Mouse (Mus musculus) hindbrain, embryonic 14.5 days (tissue): ENCODE measurements around the gene Gfm2. TPM values are rescaled to one million over a fixed set of nuclear protein-coding genes. Genes with fewer than 3 reads are reported as not detected.

Experiments used
- ATAC-seq: fragments of 200-750 bp; cut with Nextera tagmentation; 2 replicates; pipeline ENCODE4 v1.8.0; 2017; ENCODE audit warnings: moderate number of reproducible peaks, mild to moderate bottlenecking, moderate TSS enrichment, moderate library complexity; ENCODE audit not compliant: low FRiP score
- DNase-seq: peaks from one replicate; pipeline ENCODE4 v3.0.0-alpha.2; 2015; ENCODE audit warnings: low spot score
- H3K27ac ChIP-seq: fragments of 300-500 bp; sonication (generic); 2 replicates; pipeline ENCODE4 v1.5.1; 2014; ENCODE audit warnings: mild to moderate bottlenecking, moderate library complexity
- H3K27me3 ChIP-seq: fragments of 300-500 bp; sonication (generic); 2 replicates; pipeline ENCODE4 v1.6.1; 2014; ENCODE audit warnings: mild to moderate bottlenecking, low read length, mixed read lengths; ENCODE audit not compliant: control insufficient read depth, insufficient read depth
- H3K36me3 ChIP-seq: fragments of 300-500 bp; sonication (generic); replicated peaks from 2 replicates; pipeline ENCODE4 v1.6.1; 2014; ENCODE audit not compliant: control insufficient read depth, insufficient read depth
- H3K4me1 ChIP-seq: fragments of 300-500 bp; sonication (generic); replicated peaks from 2 replicates; pipeline ENCODE4 v1.6.1; 2014; ENCODE audit warnings: antibody characterized with exemption, low read length, mixed read lengths; ENCODE audit not compliant: control insufficient read depth, insufficient read depth
- H3K4me2 ChIP-seq: fragments of 300-500 bp; sonication (generic); replicated peaks from 2 replicates; pipeline ENCODE4 v1.6.1; 2014; ENCODE audit warnings: mild to moderate bottlenecking, moderate library complexity
- H3K4me3 ChIP-seq: fragments of 300-500 bp; sonication (generic); replicated peaks from 2 replicates; pipeline ENCODE4 v1.5.1; 2014; ENCODE audit warnings: mild to moderate bottlenecking, low read length
- H3K9ac ChIP-seq: fragments of 300-500 bp; sonication (generic); 2 replicates; pipeline ENCODE4 v1.6.1; 2014
- H3K9me3 ChIP-seq: fragments of 300-500 bp; sonication (generic); 2 replicates; pipeline ENCODE4 v1.6.1; 2016; ENCODE audit warnings: low read length; ENCODE audit not compliant: control insufficient read depth
- WGBS: fragments of 180-500 bp; shearing (Covaris S2); extraction: QIAGEN DNeasy Blood & Tissue Kit; methylation state at CpG from one replicate; pipeline ENCODE4 v1.1.7; 2014; 5-methylcytosine and 5-hydroxymethylcytosine counted together
- polyA plus RNA-seq: library from polyadenylated mRNA; unstranded; fragments of >200 nt; fragmentation: Nextera tagmentation; extraction: Ambion mirVana; gene quantifications from 2 replicates; pipeline ENCODE4 v1.2.1, GENCODE M21; 2014

Gene Gfm2
- polyA plus RNA-seq, 1 experiment from 2014 or later = 33.5 TPM

- Histone ChIP-seq H3K4me3 (no peak overlapping the region), H3K4me1 (no peaks in the 10 kb centered on the region), H3K27me3 (no peaks in the 10 kb centered on the region), H3K36me3 (no peaks in the 10 kb centered on the region), H3K4me2 (no peak overlapping the region), H3K27ac (no peak overlapping the region), H3K9me3 (no peaks in the 10 kb centered on the region), H3K9ac (no peak overlapping the region)
- DNase-seq = no peak
- ATAC-seq = no peak
- WGBS = 90% methylated on average over 2 of the region's 2 CpGs
Observed at GRCm38 (mm10) chr13:97199123-97199522, 61.4 kb downstream of the Gfm2 start.

GRCm38 (mm10) chr13:97201076-97201475, 63.3 kb downstream of the Gfm2 start:
- no peak overlapping the region for H3K4me3 ChIP-seq
- H3K4me1 ChIP-seq = no peaks in the 10 kb centered on the region
- 78% methylated on average over 7 of the region's 7 CpGs for WGBS
- ATAC-seq (no peak), DNase-seq (no peak)
- no peaks in the 10 kb centered on the region for H3K36me3 ChIP-seq
- H3K4me2 ChIP-seq = no peak overlapping the region
- no peaks in the 10 kb centered on the region for H3K27me3 ChIP-seq
- H3K9me3 ChIP-seq = no peaks in the 10 kb centered on the region
- H3K9ac ChIP-seq = no peak overlapping the region
- no peak overlapping the region for H3K27ac ChIP-seq

DNA sequence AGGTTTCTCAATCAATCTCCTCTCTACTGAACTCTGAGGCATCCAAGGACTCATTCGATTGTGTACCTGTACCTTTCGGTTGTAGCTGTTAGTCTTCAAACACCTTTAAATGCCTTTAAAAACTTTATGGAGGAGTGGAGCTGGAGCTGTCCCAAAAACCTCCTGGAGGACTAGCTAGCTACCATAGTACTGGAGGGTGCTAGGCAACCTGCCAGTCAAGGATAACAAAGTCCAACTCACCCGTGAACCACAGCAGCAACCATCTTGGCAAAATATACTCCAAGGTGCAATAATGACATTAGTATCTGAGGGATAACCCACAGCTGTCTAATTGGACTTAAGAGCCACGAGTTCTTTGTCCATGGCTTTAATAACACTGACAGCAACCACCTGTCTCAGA, 64.2 kb downstream of the Gfm2 start:
- no peak overlapping the region for H3K9ac ChIP-seq
- ATAC-seq (no peak), DNase-seq (no peak)
- H3K36me3 ChIP-seq = no peaks in the 10 kb centered on the region
- no peak overlapping the region for H3K4me3 ChIP-seq
- H3K27me3 ChIP-seq = no peaks in the 10 kb centered on the region
- H3K4me2 ChIP-seq = no peak overlapping the region
- H3K9me3 ChIP-seq = no peaks in the 10 kb centered on the region
- WGBS = 88% methylated on average over 4 of the region's 4 CpGs
- no peak overlapping the region for H3K27ac ChIP-seq
- no peaks in the 10 kb centered on the region for H3K4me1 ChIP-seq

DNA sequence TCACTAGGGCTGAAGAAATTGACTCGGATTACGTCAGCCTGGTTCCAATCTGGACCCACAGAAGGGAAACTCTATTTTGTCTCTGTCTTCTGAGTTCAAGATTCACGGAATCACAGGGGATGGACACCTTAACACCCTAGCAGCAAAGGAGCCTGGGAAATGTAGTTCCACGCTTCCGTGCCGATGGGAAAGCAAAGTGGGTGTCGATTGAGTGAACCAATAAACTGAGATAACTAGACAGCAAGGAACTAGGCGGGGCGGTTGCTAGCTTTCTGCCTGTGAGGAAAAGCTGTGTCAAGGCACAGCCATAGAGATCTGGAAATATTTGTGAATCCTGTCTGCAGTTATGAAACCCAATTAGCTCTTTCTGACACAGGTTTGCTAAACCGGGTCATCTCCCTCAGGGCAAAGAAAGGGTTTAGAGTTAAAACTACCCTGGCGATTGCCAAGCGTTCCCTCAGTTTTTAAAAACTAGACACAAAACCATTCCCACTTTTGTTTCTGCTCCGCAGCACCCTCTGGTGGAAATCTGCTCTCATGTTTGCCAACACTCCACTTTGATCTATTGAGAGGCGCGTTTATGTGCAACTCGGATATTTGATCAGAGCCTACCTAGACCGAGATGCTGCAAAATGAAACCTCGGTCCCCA, 67.4 kb downstream of the Gfm2 start:
- H3K9ac ChIP-seq = peak overlapping the region; percentile 24; the same call in 1 of the 2 replicates
- 16% methylated on average over 18 of the region's 18 CpGs for WGBS
- H3K4me2 ChIP-seq = peak overlapping the region; percentile 67
- H3K27ac ChIP-seq = 0 out of 2 replicates have a peak overlapping the region, but pooled peaks have one; percentile 35
- H3K36me3 ChIP-seq = no peaks in the 10 kb centered on the region
- H3K4me1 ChIP-seq = no peaks in the 10 kb centered on the region
- peak overlapping the region; percentile 28 for H3K4me3 ChIP-seq
- H3K27me3 ChIP-seq = no peaks in the 10 kb centered on the region
- peak; percentile 78 for ATAC-seq
- peak; percentile 82 for DNase-seq
- H3K9me3 ChIP-seq = no peaks in the 10 kb centered on the region

DNA sequence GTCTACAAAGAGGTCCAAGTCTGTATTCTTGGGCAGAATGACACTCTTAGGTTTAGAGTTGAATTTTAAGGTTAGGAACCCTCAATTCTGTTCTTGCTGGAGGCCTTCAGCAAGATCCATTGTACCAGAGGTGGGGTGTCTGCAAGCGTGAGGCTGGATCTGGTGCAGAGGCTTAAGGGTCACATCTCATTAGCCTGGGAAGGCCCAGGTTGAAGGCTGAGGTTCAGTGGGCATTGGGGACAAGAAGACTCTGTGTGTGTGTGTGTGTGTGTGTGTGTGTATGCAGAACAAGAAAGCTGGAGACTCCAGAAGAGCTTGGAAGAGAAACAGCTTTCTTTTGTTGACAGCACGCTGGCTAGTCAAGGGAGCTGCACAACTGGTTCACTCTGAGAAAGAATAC, 68.3 kb downstream of the Gfm2 start:
- DNase-seq = no peak
- H3K4me2 ChIP-seq = no peak overlapping the region
- no peak for ATAC-seq
- H3K9me3 ChIP-seq = no peaks in the 10 kb centered on the region
- H3K4me3 ChIP-seq = no peak overlapping the region
- no peak overlapping the region for H3K27ac ChIP-seq
- no peaks in the 10 kb centered on the region for H3K36me3 ChIP-seq
- 94% methylated on average over 2 of the region's 2 CpGs for WGBS
- H3K9ac ChIP-seq = no peak overlapping the region
- no peaks in the 10 kb centered on the region for H3K4me1 ChIP-seq
- no peaks in the 10 kb centered on the region for H3K27me3 ChIP-seq

GRCm38 (mm10) chr13:97207472-97208111, 69.9 kb downstream of the Gfm2 start:
- H3K4me2 ChIP-seq = no peak overlapping the region
- no peaks in the 10 kb centered on the region for H3K9me3 ChIP-seq
- no peak overlapping the region for H3K9ac ChIP-seq
- 87% methylated on average over 7 of the region's 7 CpGs for WGBS
- H3K36me3 ChIP-seq = no peaks in the 10 kb centered on the region
- no peak overlapping the region for H3K4me3 ChIP-seq
- no peak for DNase-seq
- no peaks in the 10 kb centered on the region for H3K27me3 ChIP-seq
- H3K4me1 ChIP-seq = no peaks in the 10 kb centered on the region
- ATAC-seq = no peak
- no peak overlapping the region for H3K27ac ChIP-seq

DNA sequence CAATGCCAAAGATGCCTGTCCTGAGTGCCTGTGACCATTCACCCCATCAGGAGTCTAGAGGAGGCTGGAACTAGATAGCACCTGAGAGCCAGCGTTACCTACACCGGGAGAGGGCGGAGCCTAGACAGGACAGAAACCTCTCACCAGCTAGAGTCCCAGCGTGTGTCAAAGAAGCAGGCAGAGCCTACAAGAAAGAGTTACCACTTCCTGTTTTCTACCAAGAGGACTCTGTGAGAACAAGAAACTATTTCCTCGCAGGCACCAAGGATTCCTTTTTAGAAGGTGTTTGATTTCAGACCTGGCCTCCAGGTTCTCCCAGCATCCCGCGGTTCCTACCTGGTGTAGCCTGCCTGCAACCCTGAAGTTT, 70.4 kb downstream of the Gfm2 start:
- ATAC-seq (no peak), DNase-seq (no peak)
- WGBS = 67% methylated on average over 7 of the region's 7 CpGs
- Histone ChIP-seq H3K9ac (no peak overlapping the region), H3K36me3 (no peaks in the 10 kb centered on the region), H3K4me2 (no peak overlapping the region), H3K4me1 (no peaks in the 10 kb centered on the region), H3K4me3 (no peak overlapping the region), H3K27me3 (no peaks in the 10 kb centered on the region), H3K9me3 (no peaks in the 10 kb centered on the region), H3K27ac (no peak overlapping the region)

GRCm38 (mm10) chr13:97208500-97209010, 70.8 kb downstream of the Gfm2 start:
- no peak overlapping the region for H3K4me3 ChIP-seq
- DNase-seq (no peak), ATAC-seq (no peak)
- no peaks in the 10 kb centered on the region for H3K9me3 ChIP-seq
- no peaks in the 10 kb centered on the region for H3K27me3 ChIP-seq
- no peak overlapping the region for H3K27ac ChIP-seq
- no peaks in the 10 kb centered on the region for H3K36me3 ChIP-seq
- no peak overlapping the region for H3K4me2 ChIP-seq
- no peaks in the 10 kb centered on the region for H3K4me1 ChIP-seq
- 75% methylated on average over 3 of the region's 3 CpGs for WGBS
- H3K9ac ChIP-seq = no peak overlapping the region

DNA sequence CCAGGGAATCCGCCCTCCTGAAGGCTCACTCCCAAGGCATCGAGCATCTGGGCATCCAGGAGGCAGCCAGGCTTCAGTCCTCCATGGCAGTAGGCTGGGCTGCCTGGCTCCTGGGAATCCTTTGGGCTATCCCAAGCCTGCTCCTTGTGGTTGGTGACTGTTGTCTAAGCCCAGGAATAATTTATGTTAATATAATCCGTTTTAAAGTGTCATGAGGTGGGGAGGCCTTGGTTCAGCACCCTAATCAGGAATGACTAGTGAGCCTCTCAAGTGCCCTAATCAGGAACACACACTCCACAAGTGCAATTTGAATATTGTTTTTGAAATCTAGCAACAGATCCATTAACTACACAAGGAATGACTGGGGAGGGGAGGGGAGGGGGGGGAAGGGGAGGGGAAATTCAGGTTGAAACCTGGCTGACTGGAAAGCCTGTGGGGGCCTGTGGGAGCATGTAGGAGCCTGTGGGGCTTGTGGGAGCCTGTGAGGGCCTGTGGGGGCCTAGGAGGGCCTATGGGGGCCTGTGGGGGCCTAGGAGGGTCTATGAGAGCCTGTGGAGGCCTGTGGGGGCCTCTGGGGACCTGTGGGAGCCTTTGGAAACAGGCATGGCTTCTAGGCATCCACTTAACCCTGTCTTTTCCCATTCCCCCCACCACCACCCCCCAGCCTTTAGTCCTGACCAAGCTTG, 77.0 kb downstream of the Gfm2 start:
- ATAC-seq (no peak), DNase-seq (no peak)
- H3K36me3 ChIP-seq = no peaks in the 10 kb centered on the region
- H3K4me1 ChIP-seq = no peaks in the 10 kb centered on the region
- H3K9me3 ChIP-seq = no peaks in the 10 kb centered on the region
- H3K4me2 ChIP-seq = no peak overlapping the region
- 62% methylated on average over 3 of the region's 3 CpGs for WGBS
- H3K27ac ChIP-seq = no peak overlapping the region
- H3K27me3 ChIP-seq = no peaks in the 10 kb centered on the region
- no peak overlapping the region for H3K4me3 ChIP-seq
- H3K9ac ChIP-seq = no peak overlapping the region
